Mouse (Mus musculus): ENCODE data around the gene Lhpp. TPM values are rescaled to one million over a fixed set of nuclear protein-coding genes. Genes with fewer than 3 reads are reported as not detected.

Gene Lhpp
- polyA plus RNA-seq, 1 experiment: 4.7 TPM

DNA sequence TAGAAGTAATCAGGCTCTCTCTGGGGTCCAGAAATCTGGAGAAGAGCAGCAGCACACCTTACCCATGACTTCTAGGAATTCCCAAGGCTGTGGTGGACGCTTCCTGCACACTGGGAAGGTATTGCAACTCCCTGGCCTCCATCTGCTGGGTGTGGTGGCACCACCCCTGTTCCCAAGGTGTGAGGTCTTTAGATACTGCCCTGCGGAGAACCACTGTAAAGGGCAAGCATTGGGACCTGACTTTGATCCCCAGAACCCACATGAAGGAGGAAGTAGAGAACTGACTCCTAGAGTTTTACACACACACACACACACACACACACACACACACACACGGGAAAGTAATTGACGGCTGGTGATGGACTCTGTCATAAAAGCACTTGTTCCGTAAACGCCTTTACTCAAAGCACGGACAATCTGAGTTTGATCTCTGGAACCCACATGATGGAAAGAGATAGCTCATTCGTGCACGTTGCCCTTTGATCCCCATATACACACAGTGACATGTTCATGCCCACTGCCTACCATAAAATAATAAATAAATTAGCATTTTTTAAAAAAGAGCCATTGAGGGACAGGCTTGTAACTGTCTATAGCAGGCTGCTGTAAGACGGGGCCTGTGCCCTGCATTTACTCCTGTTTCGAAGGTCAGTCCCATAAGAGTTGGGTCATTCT is 34.3 kb downstream of the Lhpp start:
- Histone ChIP-seq H3ac (ENCODE audit: control insufficient read depth, insufficient read length) (no peak overlapping the region), H3K27me3 (ENCODE audit: control insufficient read depth, insufficient read depth, insufficient read length) (peaks cover 26% of the 10 kb centered on the region), H3K36me3 (ENCODE audit: control insufficient read depth, insufficient read depth) (no peaks in the 10 kb centered on the region), H3K79me2 (ENCODE audit: control insufficient read depth, insufficient read depth) (no peaks in the 10 kb centered on the region), H3K4me3 (no peak overlapping the region), H3K4me2 (ENCODE audit: low read depth) (no peak overlapping the region)
- TF ChIP-seq E2F4 (IDR thresholded peaks at IDR 0.05; ENCODE audit: insufficient read depth): no peak
- no peak for TF ChIP-seq CEBPB (IDR thresholded peaks at IDR 0.05; ENCODE audit: insufficient read depth, poor library complexity, severe bottlenecking)
- no peak for TF ChIP-seq REST (IDR thresholded peaks at IDR 0.05; ENCODE audit: insufficient read depth, insufficient read length)
- TF ChIP-seq TCF3 (IDR thresholded peaks at IDR 0.05; ENCODE audit: insufficient read length, low read depth): no peak
- no peak for TF ChIP-seq POLR2AphosphoS2 (IDR thresholded peaks at IDR 0.05; ENCODE audit: insufficient read length, low read depth)
- TF ChIP-seq TCF12 (IDR thresholded peaks at IDR 0.05; ENCODE audit: insufficient read depth, poor library complexity, severe bottlenecking): no peak
- TF ChIP-seq MYOG (IDR thresholded peaks at IDR 0.05; ENCODE audit: control insufficient read depth in 1 of 3, insufficient read depth in 1 of 3, insufficient read length in 2 of 3, low read depth in 2 of 3): no peak
- no peak for TF ChIP-seq MYOD1 (IDR thresholded peaks at IDR 0.05; ENCODE audit: control insufficient read depth in 1 of 3, insufficient read length in 2 of 3, low read depth in 2 of 3)
- TF ChIP-seq POLR2A (IDR thresholded peaks at IDR 0.05; ENCODE audit: insufficient read length, low read depth): no peak
- TF ChIP-seq USF1 (IDR thresholded peaks at IDR 0.05; ENCODE audit: low read depth): no peak
- TF ChIP-seq MAX (IDR thresholded peaks at IDR 0.05; ENCODE audit: low read depth): no peak
- TF ChIP-seq SRF (IDR thresholded peaks at IDR 0.05; ENCODE audit: control insufficient read depth, insufficient read length, low read depth): no peak

DNA sequence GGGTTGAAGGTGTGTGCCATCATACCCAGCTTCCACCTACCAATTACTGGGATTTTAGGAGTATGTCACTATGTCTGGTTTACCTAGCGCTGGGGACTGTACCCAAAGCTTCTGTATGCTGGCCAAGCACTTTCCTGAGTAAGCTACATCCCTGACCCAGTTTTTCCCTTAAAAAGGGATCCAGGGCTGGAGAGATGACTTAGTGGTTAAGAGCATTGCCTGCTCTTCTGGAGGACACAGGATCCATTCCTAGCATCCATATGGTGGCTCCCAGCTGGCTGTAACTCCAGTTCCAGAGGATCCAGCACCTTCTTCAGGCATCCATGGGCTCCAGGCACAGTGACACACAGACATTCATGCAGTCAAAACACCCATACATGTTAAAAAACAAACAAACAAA is 36.1 kb downstream of the Lhpp start:
- Histone ChIP-seq H3ac (ENCODE audit: control insufficient read depth, insufficient read length) (no peak overlapping the region), H3K79me2 (ENCODE audit: control insufficient read depth, insufficient read depth) (no peaks in the 10 kb centered on the region), H3K36me3 (ENCODE audit: control insufficient read depth, insufficient read depth) (no peaks in the 10 kb centered on the region), H3K27me3 (ENCODE audit: control insufficient read depth, insufficient read depth, insufficient read length) (peaks cover 42% of the 10 kb centered on the region), H3K4me2 (ENCODE audit: low read depth) (no peak overlapping the region), H3K4me3 (no peak overlapping the region)
- TF ChIP-seq TCF3 (IDR thresholded peaks at IDR 0.05; ENCODE audit: insufficient read length, low read depth): no peak
- no peak for TF ChIP-seq REST (IDR thresholded peaks at IDR 0.05; ENCODE audit: insufficient read depth, insufficient read length)
- TF ChIP-seq MAX (IDR thresholded peaks at IDR 0.05; ENCODE audit: low read depth): no peak
- no peak for TF ChIP-seq CEBPB (IDR thresholded peaks at IDR 0.05; ENCODE audit: insufficient read depth, poor library complexity, severe bottlenecking)
- no peak for TF ChIP-seq USF1 (IDR thresholded peaks at IDR 0.05; ENCODE audit: low read depth)
- no peak for TF ChIP-seq POLR2AphosphoS2 (IDR thresholded peaks at IDR 0.05; ENCODE audit: insufficient read length, low read depth)
- TF ChIP-seq TCF12 (IDR thresholded peaks at IDR 0.05; ENCODE audit: insufficient read depth, poor library complexity, severe bottlenecking): no peak
- no peak for TF ChIP-seq POLR2A (IDR thresholded peaks at IDR 0.05; ENCODE audit: insufficient read length, low read depth)
- TF ChIP-seq MYOD1 (IDR thresholded peaks at IDR 0.05; ENCODE audit: control insufficient read depth in 1 of 3, insufficient read length in 2 of 3, low read depth in 2 of 3): no peak
- no peak for TF ChIP-seq E2F4 (IDR thresholded peaks at IDR 0.05; ENCODE audit: insufficient read depth)
- TF ChIP-seq SRF (IDR thresholded peaks at IDR 0.05; ENCODE audit: control insufficient read depth, insufficient read length, low read depth): no peak
- TF ChIP-seq MYOG (IDR thresholded peaks at IDR 0.05; ENCODE audit: control insufficient read depth in 1 of 3, insufficient read depth in 1 of 3, insufficient read length in 2 of 3, low read depth in 2 of 3): no peak

DNA sequence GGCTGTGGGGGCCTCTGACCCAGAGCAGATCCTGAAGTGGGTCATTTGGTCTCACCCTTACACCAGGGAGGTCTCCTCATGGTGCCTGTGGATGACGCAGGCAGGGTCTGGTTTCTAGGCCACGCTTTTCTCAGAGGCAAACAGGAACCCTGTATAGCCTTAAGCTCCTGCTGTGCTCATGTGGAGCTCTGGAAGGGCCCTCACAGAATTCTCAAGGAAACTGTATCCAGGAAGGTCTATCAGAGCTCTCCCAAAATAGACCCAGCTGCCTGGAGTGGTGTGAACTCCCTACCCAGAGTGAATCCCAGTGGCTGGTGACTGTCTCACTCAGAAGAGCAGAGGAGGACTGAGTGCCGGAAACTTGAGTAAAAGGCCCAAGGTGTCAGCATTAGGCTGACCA is 44.0 kb downstream of the Lhpp start:
- H3ac ChIP-seq (ENCODE audit: control insufficient read depth, insufficient read length): no peak overlapping the region
- H3K27me3 ChIP-seq (ENCODE audit: control insufficient read depth, insufficient read depth, insufficient read length): peaks cover 30% of the 10 kb centered on the region
- no peak overlapping the region for H3K4me2 ChIP-seq (ENCODE audit: low read depth)
- no peak overlapping the region for H3K4me3 ChIP-seq
- no peaks in the 10 kb centered on the region for H3K79me2 ChIP-seq (ENCODE audit: control insufficient read depth, insufficient read depth)
- TF ChIP-seq MYOD1 (IDR thresholded peaks at IDR 0.05; ENCODE audit: control insufficient read depth in 1 of 3, insufficient read length in 2 of 3, low read depth in 2 of 3) (no peak), MYOG (IDR thresholded peaks at IDR 0.05; ENCODE audit: control insufficient read depth in 1 of 3, insufficient read depth in 1 of 3, insufficient read length in 2 of 3, low read depth in 2 of 3) (peak in 1 of 3 experiments; percentile 20)
- H3K36me3 ChIP-seq (ENCODE audit: control insufficient read depth, insufficient read depth): no peaks in the 10 kb centered on the region

GRCm38 (mm10) chr7:132656075-132656474 is 45.6 kb downstream of the Lhpp start:
- H3K4me2 ChIP-seq (ENCODE audit: low read depth): peak overlapping the region; percentile 60
- H3ac ChIP-seq (ENCODE audit: control insufficient read depth, insufficient read length): no peak overlapping the region
- TF ChIP-seq TCF3 (IDR thresholded peaks at IDR 0.05; ENCODE audit: insufficient read length, low read depth) (no peak), POLR2A (IDR thresholded peaks at IDR 0.05; ENCODE audit: insufficient read length, low read depth) (peak; percentile 14), USF1 (IDR thresholded peaks at IDR 0.05; ENCODE audit: low read depth) (no peak), POLR2AphosphoS2 (IDR thresholded peaks at IDR 0.05; ENCODE audit: insufficient read length, low read depth) (no peak), MYOD1 (IDR thresholded peaks at IDR 0.05; ENCODE audit: control insufficient read depth in 1 of 3, insufficient read length in 2 of 3, low read depth in 2 of 3) (peak in 1 of 3 experiments; percentile 11), MAX (IDR thresholded peaks at IDR 0.05; ENCODE audit: low read depth) (no peak), TCF12 (IDR thresholded peaks at IDR 0.05; ENCODE audit: insufficient read depth, poor library complexity, severe bottlenecking) (no peak), E2F4 (IDR thresholded peaks at IDR 0.05; ENCODE audit: insufficient read depth) (no peak), SRF (IDR thresholded peaks at IDR 0.05; ENCODE audit: control insufficient read depth, insufficient read length, low read depth) (no peak), REST (IDR thresholded peaks at IDR 0.05; ENCODE audit: insufficient read depth, insufficient read length) (no peak), MYOG (IDR thresholded peaks at IDR 0.05; ENCODE audit: control insufficient read depth in 1 of 3, insufficient read depth in 1 of 3, insufficient read length in 2 of 3, low read depth in 2 of 3) (no peak), CEBPB (IDR thresholded peaks at IDR 0.05; ENCODE audit: insufficient read depth, poor library complexity, severe bottlenecking) (no peak)
- no peak overlapping the region for H3K4me3 ChIP-seq
- H3K79me2 ChIP-seq (ENCODE audit: control insufficient read depth, insufficient read depth): no peaks in the 10 kb centered on the region
- no peaks in the 10 kb centered on the region for H3K36me3 ChIP-seq (ENCODE audit: control insufficient read depth, insufficient read depth)
- H3K27me3 ChIP-seq (ENCODE audit: control insufficient read depth, insufficient read depth, insufficient read length): peaks cover 14% of the 10 kb centered on the region

Data from myocyte (in vitro differentiated cells).